Comparison of ENCODE assay signal across 26 mouse cellular contexts in genomic region chr13:32378634-32379033, GRCm38 (mm10).
"Had no signal": no experiment of that assay in that cellular context is flagged by ENCODE, and none has a peak within 500 bp of the region (broad histone marks: within the 10 kb centered on the region; RNA-seq: fewer than 3 reads in every experiment).

No protein-coding gene starts in this region.

- H3K4me1 ChIP-seq: embryonic facial prominence, embryonic 10.5 days; embryonic facial prominence, embryonic 12.5 days; embryonic facial prominence, embryonic 13.5 days; embryonic facial prominence, embryonic 15.5 days; forebrain, embryonic 10.5 days; forebrain, embryonic 12.5 days; forebrain, embryonic 13.5 days; forebrain, embryonic 15.5 days had no signal

- H3K27ac ChIP-seq: embryonic facial prominence, embryonic 10.5 days; embryonic facial prominence, embryonic 12.5 days; embryonic facial prominence, embryonic 13.5 days; embryonic facial prominence, embryonic 15.5 days; forebrain, embryonic 10.5 days; forebrain, embryonic 12.5 days; forebrain, embryonic 13.5 days; forebrain, embryonic 15.5 days; gastrocnemius, adult 2 months; heart, adult 2 months had no signal

- H3K36me3 ChIP-seq: embryonic facial prominence, embryonic 10.5 days; embryonic facial prominence, embryonic 12.5 days; embryonic facial prominence, embryonic 13.5 days; embryonic facial prominence, embryonic 15.5 days; forebrain, embryonic 10.5 days; forebrain, embryonic 12.5 days; forebrain, embryonic 15.5 days had no signal

- H3K4me2 ChIP-seq: embryonic facial prominence, embryonic 12.5 days; embryonic facial prominence, embryonic 13.5 days; embryonic facial prominence, embryonic 15.5 days; forebrain, embryonic 12.5 days; forebrain, embryonic 13.5 days; forebrain, embryonic 15.5 days had no signal

- H3K4me3 ChIP-seq: embryonic facial prominence, embryonic 10.5 days; embryonic facial prominence, embryonic 12.5 days; embryonic facial prominence, embryonic 13.5 days; embryonic facial prominence, embryonic 15.5 days; erythroblast, embryonic 14.5 days; forebrain, embryonic 10.5 days; forebrain, embryonic 12.5 days; forebrain, embryonic 13.5 days; forebrain, embryonic 15.5 days; gastrocnemius, adult 2 months; heart, adult 2 months had no signal

- ATAC-seq: forebrain, embryonic 13.5 days; forebrain, embryonic 14.5 days; forebrain, embryonic 15.5 days; forebrain, embryonic 16.5 days; forebrain, postnatal 0 days had no signal

- DNase-seq: cerebellum, adult 9-10 months; cerebellum, adult 9-11 months; cerebellum, postnatal 10 days; cerebellum, postnatal 14 days; cerebellum, postnatal 25 days; cerebellum, postnatal 36 days; embryo, embryonic 11 days; forebrain, postnatal 0 days; gastrocnemius, adult 2 months; gastrocnemius, postnatal 10 days; gastrocnemius, postnatal 14 days; gastrocnemius, postnatal 25 days; gastrocnemius, postnatal 36 days; heart, adult 18-20 months; heart, adult 2 months had no signal

- H3K9ac ChIP-seq: embryonic facial prominence, embryonic 12.5 days; embryonic facial prominence, embryonic 13.5 days; embryonic facial prominence, embryonic 15.5 days; forebrain, embryonic 12.5 days; forebrain, embryonic 13.5 days; forebrain, embryonic 15.5 days; forebrain, postnatal 0 days had no signal

- H3K27me3 ChIP-seq: embryonic facial prominence, embryonic 12.5 days; embryonic facial prominence, embryonic 13.5 days; embryonic facial prominence, embryonic 15.5 days; forebrain, embryonic 12.5 days; forebrain, embryonic 13.5 days; forebrain, embryonic 15.5 days had no signal

- H3K9me3 ChIP-seq: embryonic facial prominence, embryonic 10.5 days; embryonic facial prominence, embryonic 12.5 days; embryonic facial prominence, embryonic 13.5 days; embryonic facial prominence, embryonic 15.5 days; forebrain, embryonic 12.5 days; forebrain, embryonic 15.5 days had no signal
